Mouse (Mus musculus) heart, embryonic 14.5 days (tissue): Measurements from ENCODE around the gene Rab28. TPM values are rescaled to one million over a fixed set of nuclear protein-coding genes. Genes with fewer than 3 reads are reported as not detected.

Experiments used
- ATAC-seq: fragments of 200-750 bp; cut with Nextera tagmentation; 2 replicates; pipeline ENCODE4 v1.8.0; 2017; ENCODE audit warnings: low read depth, moderate TSS enrichment; ENCODE audit not compliant: insufficient number of reproducible peaks, insufficient read depth, low FRiP score
- H3K27ac ChIP-seq, 2 experiments: fragments of 200-500 bp in 1 of 2; fragments of 300-500 bp in 1 of 2; sonication (generic) in 1 of 2; replicated peaks in 1 of 2; 2 replicates each; pipeline ENCODE4 v1.5.1; 2012 to 2014; ENCODE audit warnings: low read depth in 2 of 2, low read length in 2 of 2, control low read depth in 1 of 2, mild to moderate bottlenecking in 1 of 2, mixed read lengths in 1 of 2; ENCODE audit not compliant: control insufficient read depth in 1 of 2, insufficient read depth in 1 of 2
- H3K27me3 ChIP-seq: fragments of 300-500 bp; sonication (generic); 2 replicates; pipeline ENCODE4 v1.6.1; 2014; ENCODE audit warnings: mild to moderate bottlenecking, low read length, control low read depth; ENCODE audit not compliant: control insufficient read depth, insufficient read depth
- H3K36me3 ChIP-seq: fragments of 300-500 bp; sonication (generic); 2 replicates; pipeline ENCODE4 v1.6.1; 2014; ENCODE audit warnings: mild to moderate bottlenecking, control low read depth, low read length, mixed read lengths; ENCODE audit not compliant: control insufficient read depth, insufficient read depth
- H3K4me1 ChIP-seq, 2 experiments: fragments of 200-500 bp in 1 of 2; fragments of 300-500 bp in 1 of 2; sonication (generic) in 1 of 2; 2 replicates each; pipeline ENCODE4 v1.6.1; 2012 to 2014; ENCODE audit warnings: low read length in 2 of 2, control low read depth in 1 of 2, mixed read lengths in 1 of 2; ENCODE audit not compliant: control insufficient read depth in 2 of 2, insufficient read depth in 2 of 2
- H3K4me2 ChIP-seq: fragments of 300-500 bp; sonication (generic); 2 replicates; pipeline ENCODE4 v1.6.1; 2014; ENCODE audit warnings: mild to moderate bottlenecking, low read length
- H3K4me3 ChIP-seq, 2 experiments: fragments of 200-500 bp in 1 of 2; fragments of 300-500 bp in 1 of 2; sonication (generic) in 1 of 2; 2 replicates each; pipeline ENCODE4 v1.5.1; 2012 to 2014; ENCODE audit warnings: low read length in 2 of 2, mild to moderate bottlenecking in 2 of 2, control low read depth in 1 of 2, low read depth in 1 of 2, moderate library complexity in 1 of 2; ENCODE audit not compliant: control insufficient read depth in 1 of 2, insufficient read depth in 1 of 2
- H3K9ac ChIP-seq: fragments of 300-500 bp; sonication (generic); 2 replicates; pipeline ENCODE4 v1.6.1; 2014; ENCODE audit warnings: mild to moderate bottlenecking, low read length
- H3K9me3 ChIP-seq: fragments of 300-500 bp; sonication (generic); 2 replicates; pipeline ENCODE4 v1.6.1; 2016; ENCODE audit warnings: low read length, control low read depth; ENCODE audit not compliant: control insufficient read depth
- WGBS: fragments of 180-500 bp; shearing (Covaris S2); extraction: QIAGEN DNeasy Blood & Tissue Kit; methylation state at CpG from one replicate; pipeline ENCODE4 v1.1.7; 2014; 5-methylcytosine and 5-hydroxymethylcytosine counted together
- polyA plus RNA-seq: library from polyadenylated mRNA; unstranded; fragments of >200 nt; fragmentation: Nextera tagmentation; extraction: Ambion mirVana; gene quantifications from 2 replicates; pipeline ENCODE4 v1.2.1, GENCODE M21; 2014

Gene Rab28
- polyA plus RNA-seq, 1 experiment from 2014 or later: 51.0 TPM

GRCm38 (mm10) chr5:41625544-41625943 lies 82.4 kb downstream of the Rab28 start:
- 28% methylated on average over 7 of the region's 7 CpGs for WGBS
- H3K36me3 ChIP-seq: no peaks in the 10 kb centered on the region
- H3K27me3 ChIP-seq: no peaks in the 10 kb centered on the region
- H3K4me3 ChIP-seq: no peak overlapping the region
- no peak for ATAC-seq
- peaks cover 2 to 10% of the 10 kb centered on the region in 2 experiments; a peak in 3 of 4 replicates for H3K4me1 ChIP-seq
- no peak overlapping the region for H3K4me2 ChIP-seq
- H3K9ac ChIP-seq: no peak overlapping the region
- H3K9me3 ChIP-seq: no peaks in the 10 kb centered on the region
- H3K27ac ChIP-seq: no peak overlapping the region

- H3K27ac ChIP-seq: no peak overlapping the region
- no peak overlapping the region for H3K4me3 ChIP-seq
- H3K9ac ChIP-seq: no peak overlapping the region
- H3K4me2 ChIP-seq: no peak overlapping the region
- H3K36me3 ChIP-seq: no peaks in the 10 kb centered on the region
- no peak for ATAC-seq
- no peaks in the 10 kb centered on the region for H3K27me3 ChIP-seq
- 33% methylated on average over 3 of the region's 3 CpGs for WGBS
- no peaks in the 10 kb centered on the region for H3K9me3 ChIP-seq
- peaks cover 2 to 10% of the 10 kb centered on the region in 2 experiments; a peak in 3 of 4 replicates for H3K4me1 ChIP-seq
Measured at GRCm38 (mm10) chr5:41621748-41622147, 86.2 kb downstream of the Rab28 start.

GRCm38 (mm10) chr5:41618966-41619365 lies 89.0 kb downstream of the Rab28 start:
- no peaks in the 10 kb centered on the region for H3K9me3 ChIP-seq
- no peaks in the 10 kb centered on the region for H3K27me3 ChIP-seq
- H3K4me1 ChIP-seq: peaks cover 0 to 10% of the 10 kb centered on the region in 2 experiments; a peak in 1 of 4 replicates
- H3K36me3 ChIP-seq: no peaks in the 10 kb centered on the region
- no peak for ATAC-seq
- no peak overlapping the region for H3K9ac ChIP-seq
- no peak overlapping the region for H3K4me2 ChIP-seq
- no peak overlapping the region for H3K27ac ChIP-seq
- 60% methylated on average over 1 of the region's 1 CpGs for WGBS
- no peak overlapping the region for H3K4me3 ChIP-seq

GRCm38 (mm10) chr5:41610447-41611030 lies 97.4 kb downstream of the Rab28 start:
- no peak overlapping the region for H3K4me2 ChIP-seq
- H3K4me3 ChIP-seq: no peak overlapping the region
- H3K9me3 ChIP-seq: no peaks in the 10 kb centered on the region
- H3K36me3 ChIP-seq: no peaks in the 10 kb centered on the region
- no peak overlapping the region for H3K27ac ChIP-seq
- ATAC-seq: no peak
- 52% methylated on average over 5 of the region's 5 CpGs for WGBS
- H3K9ac ChIP-seq: no peak overlapping the region
- H3K4me1 ChIP-seq: no peaks in the 10 kb centered on the region
- no peaks in the 10 kb centered on the region for H3K27me3 ChIP-seq

GRCm38 (mm10) chr5:41596242-41597117 lies 111.5 kb downstream of the Rab28 start:
- Histone ChIP-seq H3K27me3 (no peaks in the 10 kb centered on the region), H3K4me2 (no peak overlapping the region), H3K9me3 (no peaks in the 10 kb centered on the region), H3K4me3 (no peak overlapping the region), H3K4me1 (no peaks in the 10 kb centered on the region), H3K9ac (no peak overlapping the region), H3K36me3 (no peaks in the 10 kb centered on the region), H3K27ac (no peak overlapping the region)
- ATAC-seq: no peak
- WGBS: 88% methylated on average over 3 of the region's 3 CpGs

- Histone ChIP-seq H3K4me2 (no peak overlapping the region), H3K4me1 (no peaks in the 10 kb centered on the region), H3K27me3 (no peaks in the 10 kb centered on the region), H3K27ac (no peak overlapping the region), H3K9me3 (no peaks in the 10 kb centered on the region), H3K9ac (no peak overlapping the region), H3K4me3 (no peak overlapping the region), H3K36me3 (no peaks in the 10 kb centered on the region)
- 45% methylated on average over 3 of the region's 3 CpGs for WGBS
- no peak for ATAC-seq
Measured at GRCm38 (mm10) chr5:41595199-41595598, 112.8 kb downstream of the Rab28 start.

GRCm38 (mm10) chr5:41578051-41578450 lies 129.9 kb downstream of the Rab28 start:
- Histone ChIP-seq H3K27me3 (no peaks in the 10 kb centered on the region), H3K36me3 (no peaks in the 10 kb centered on the region), H3K4me3 (no peak overlapping the region), H3K4me1 (no peaks in the 10 kb centered on the region), H3K9ac (no peak overlapping the region), H3K9me3 (0 out of 2 replicates have a peak, but pooled peaks cover 4% of the 10 kb centered on the region), H3K4me2 (no peak overlapping the region), H3K27ac (no peak overlapping the region)
- 66% methylated on average over 2 of the region's 2 CpGs for WGBS
- ATAC-seq: no peak
